Mouse (Mus musculus) CH12F3 (cell line): ENCODE measurements around the gene Dnah1.

Source experiments
- in situ Hi-C: fragments of 300-500 bp; cut with MboI; formaldehyde crosslinking; loops from 2 replicates; pipeline ENCODE4 v1.14.3; 2020; ENCODE audit warnings: low sequenced_read_pairs

The Dnah1 gene

DNA sequence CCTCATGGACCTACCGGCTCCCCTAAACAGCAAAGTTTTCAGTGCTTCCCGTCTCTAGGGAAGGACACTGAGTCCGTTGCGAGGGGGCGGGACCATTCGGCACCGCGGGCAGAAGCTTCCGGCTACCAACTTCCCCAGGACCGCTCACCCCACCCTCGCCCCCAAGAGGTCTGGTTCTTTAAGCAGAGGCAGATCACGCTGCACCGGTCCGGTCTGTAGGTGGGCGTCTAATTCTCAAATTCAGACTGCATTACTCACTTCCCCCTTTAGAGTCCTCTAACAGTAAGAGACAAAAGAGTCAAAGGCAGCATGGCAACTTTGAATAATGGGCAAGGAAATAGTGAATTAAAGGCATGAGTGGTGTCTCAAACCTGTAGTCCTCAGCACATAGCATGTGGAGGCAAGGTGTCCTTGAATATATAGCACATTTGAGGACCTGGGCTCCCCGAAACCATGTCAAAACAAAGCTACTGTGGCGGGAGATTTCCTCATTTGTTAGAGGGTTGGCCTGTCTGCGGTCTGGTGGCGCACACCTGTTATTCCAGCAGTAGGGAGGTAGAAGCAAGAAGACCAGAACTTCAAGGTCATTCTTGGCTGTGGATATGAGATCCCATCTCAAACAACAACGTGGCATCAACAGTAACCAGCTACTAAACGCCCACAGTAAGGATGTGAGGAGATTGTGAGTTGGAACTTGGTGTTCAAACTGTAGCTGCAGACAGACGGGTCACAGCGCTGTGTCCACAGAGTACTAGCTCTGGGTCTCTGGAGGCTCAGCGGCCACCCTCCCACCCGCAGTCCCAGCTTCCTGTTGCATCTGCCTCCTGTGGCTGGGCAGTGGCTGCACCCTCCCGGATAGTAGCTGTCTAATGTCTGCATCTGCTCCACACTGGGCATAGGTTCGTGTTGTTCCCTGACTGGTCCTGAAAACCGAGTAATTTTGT, at the start of gene Dnah1:
TSS of gene Dnah1 (minus strand) at position 48 of the 944 bp plus-strand sequence.
- in situ Hi-C loops: no loop called here

DNA sequence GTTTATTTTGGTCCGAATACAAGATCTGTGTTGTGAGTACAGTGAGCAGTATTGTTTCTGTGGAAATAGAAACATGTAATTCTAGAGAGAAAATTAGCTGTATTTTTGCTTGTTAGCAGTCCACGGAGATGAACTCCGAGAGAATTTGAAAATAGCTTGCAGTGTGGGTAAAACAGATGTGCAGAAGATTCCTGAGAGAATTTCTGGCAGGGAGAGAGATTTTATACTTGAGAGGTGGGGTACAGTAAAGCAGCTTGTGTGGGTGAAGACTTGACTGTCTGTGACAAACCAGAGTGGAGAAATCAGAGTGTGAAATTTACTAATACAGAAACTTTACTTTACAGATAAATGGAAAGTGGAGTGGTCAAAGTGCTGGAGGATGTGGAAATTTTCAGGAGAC, 45.7 kb upstream of the Dnah1 start:
- in situ Hi-C loops: no loop called here

DNA sequence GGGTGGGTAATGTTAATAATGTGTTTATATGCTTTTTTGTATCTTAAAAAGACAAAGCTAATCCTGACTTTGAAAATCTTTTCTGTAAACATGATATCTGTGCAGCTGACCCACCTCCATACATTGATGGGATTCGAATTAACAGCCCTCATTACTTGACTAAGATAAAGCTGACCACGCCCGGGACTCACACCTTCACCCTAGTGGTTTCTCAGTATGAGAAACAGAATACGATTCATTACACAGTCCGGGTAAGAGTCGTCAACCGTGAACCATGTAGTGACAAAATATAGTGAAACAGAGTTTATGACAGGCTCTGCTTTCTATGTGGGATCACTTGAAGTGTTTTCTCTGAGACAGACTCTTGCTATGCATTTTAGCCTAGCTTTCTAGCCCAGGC, 44.3 kb upstream of the Dnah1 start:
- in situ Hi-C loops: no loop called here

DNA sequence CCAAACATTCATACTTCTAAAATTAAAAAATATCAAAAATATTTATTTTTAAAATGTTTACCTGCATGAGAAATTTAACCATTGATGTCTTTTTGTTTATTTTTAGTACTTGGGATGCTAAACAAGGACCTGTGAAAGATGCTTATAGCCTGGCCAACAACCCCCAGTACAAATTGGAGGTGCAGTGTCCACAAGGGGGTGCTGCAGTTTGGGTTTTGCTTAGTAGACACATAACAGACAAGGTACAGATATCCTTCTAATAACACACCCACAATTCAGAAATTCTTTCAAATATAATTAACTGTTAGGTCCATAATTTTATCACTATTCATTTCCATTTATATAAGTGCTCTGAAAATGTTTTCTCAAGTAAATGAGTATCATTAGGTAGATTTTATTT, 41.7 kb upstream of the Dnah1 start:
- in situ Hi-C loops: no loop called here

DNA sequence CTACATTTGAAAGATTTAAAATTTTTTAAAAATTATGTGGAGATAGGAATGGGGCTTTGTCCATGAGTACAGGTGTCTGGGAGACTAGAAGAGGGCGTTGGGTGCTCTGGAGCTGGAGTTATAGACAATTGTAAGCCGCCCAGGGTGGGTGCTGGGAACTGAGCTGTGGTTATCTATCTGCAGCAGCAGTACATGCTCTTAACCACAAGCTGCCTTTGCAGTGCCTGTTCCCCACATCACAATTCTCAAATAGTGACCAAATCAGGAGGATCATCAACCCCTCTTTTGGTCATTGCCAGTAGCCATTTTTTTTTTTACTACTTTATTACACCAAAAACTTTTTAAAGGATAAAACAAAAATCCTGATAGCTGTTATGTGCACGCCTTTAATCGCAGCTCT, 40.9 kb upstream of the Dnah1 start:
- in situ Hi-C loops: no loop called here

DNA sequence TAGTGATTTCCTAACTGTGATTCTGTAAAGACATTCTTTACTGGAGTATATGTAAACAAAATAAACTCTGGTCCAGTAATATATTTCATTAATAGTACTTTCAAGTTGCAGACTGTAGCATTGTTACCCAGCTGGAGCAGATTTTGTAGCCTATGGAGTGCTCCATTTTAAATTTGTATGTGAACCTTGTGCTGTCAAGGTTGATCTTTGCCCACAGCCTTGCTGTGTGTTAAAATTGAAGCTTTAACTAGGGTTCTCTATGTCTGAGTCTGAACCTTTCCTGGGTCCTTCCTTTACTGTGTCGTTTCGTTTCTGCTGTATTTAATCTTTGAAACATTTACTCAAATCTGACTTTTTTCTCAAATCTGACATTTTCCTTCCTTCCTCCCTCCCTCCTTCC, 38.5 kb upstream of the Dnah1 start:
- in situ Hi-C loops: no loop called here

DNA sequence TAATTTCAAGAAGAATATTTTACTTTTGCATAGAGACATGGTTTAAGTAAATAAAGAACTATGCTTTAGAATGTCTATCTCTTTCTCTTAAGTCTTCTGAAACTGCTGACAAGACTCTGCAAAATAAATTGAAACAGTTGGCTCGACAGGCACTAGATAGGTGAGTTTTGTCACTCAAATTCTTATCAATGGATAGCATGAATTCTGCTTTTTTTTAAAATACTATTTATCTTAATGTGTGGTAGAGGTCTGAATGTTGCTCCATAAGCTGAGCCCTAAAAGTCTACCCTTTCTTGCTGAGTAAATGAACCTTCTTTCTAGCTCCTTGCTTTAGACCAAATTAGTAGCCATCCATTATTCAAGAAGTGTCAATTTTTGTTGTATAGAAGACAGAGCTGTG, 21.7 kb upstream of the Dnah1 start:
- in situ Hi-C loops: no loop called here

DNA sequence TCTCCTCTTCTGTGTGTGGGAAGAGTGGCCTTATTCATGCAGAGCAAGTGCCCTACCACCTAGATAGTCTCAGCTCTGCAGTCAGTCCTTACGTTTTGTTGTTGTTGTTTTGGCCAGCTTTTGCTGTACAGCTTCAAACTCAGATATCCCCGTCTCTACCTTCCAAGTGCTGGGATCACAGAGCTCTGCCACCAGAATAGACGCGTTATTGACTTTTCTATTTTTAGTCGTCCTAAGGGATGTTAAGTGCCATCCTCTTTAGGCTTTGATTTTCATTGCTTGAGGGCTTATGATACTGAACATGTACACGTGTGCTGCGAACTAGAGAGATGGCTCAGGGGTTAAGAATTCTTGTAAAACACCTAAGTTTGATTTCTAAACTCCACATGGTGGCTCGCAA, 19.5 kb upstream of the Dnah1 start:
- in situ Hi-C loops: no loop called here

DNA sequence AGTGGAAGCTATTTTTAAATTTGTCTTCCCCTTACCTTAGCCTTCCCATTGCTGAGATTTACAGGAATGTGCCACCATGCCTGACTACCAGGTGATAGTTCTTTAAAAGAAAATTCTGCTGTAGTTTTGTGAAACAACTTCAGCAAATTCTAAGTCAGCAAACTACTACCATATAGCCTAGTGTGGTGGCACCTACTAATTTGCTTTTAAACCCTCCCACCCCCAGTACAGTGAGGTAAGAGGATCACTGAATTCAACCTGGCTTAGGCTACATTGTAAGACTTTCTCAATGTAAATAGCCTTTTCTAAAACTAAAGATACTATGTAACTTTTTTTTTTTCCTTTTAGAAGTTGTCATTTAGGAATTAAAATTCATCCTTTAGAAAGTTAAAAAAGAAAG, 14.3 kb upstream of the Dnah1 start:
- in situ Hi-C loops: no loop called here

DNA sequence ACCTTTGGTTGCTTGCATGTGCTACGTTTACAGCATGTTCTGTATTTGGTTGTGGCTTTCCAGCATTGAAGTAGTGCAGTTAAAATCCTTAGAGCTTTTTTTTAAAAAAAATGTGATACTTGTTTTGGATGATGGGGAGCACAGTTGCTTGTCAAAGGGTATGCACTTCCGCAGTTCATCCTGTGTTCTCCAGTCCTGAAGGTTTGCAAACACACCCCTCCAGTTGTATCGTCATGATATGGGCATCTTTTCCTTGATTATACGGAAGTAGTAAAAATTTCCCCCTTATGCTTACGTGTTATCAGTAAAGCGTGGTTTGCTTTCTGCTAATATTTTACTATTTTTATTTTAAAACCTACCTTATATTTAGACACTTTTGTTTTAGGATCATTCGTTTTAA, 13.7 kb upstream of the Dnah1 start:
- in situ Hi-C loops: no loop called here

DNA sequence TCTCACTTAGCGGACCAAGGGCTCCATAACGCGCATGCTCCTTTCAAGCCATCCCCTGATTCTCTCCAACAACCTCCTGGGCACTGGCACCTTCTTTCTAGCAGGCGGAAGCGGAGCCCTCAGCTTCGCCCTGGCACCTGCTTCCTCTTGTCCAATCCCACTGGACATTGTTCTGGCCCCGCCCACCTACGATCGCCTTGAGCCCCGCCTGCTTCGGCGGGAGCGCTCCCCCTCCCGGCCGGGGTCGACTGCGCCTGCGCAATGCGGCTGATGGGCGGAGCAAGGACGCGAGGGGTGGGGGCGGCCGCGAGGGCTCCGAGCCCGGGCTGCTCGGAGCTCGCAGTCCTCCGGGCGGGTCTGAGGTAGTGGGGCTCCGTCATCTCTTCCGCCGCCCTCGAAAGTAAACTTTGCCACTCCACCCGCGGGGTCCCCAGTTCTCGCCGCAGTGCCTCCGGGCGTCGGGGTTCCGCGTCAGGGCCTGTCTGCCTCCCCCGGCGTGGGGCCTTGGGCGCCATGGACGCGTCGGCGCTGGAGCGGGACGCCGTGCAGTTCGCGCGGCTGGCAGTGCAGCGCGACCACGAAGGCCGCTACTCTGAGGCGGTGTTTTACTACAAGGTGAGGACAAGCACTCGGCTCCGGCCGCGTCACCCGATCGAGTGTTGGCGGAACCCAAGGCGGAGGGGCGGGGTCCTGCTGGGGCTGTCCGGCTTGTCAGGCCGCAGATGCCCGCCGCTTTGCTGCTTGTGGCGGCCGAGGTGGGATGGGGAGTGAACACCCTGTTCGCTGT, 12.9 kb upstream of the Dnah1 start, which contains the start of gene Capn7:
TSS of gene Capn7 (plus strand) at position 270 of the 787 bp plus-strand sequence.
- in situ Hi-C loops: no loop called here

DNA sequence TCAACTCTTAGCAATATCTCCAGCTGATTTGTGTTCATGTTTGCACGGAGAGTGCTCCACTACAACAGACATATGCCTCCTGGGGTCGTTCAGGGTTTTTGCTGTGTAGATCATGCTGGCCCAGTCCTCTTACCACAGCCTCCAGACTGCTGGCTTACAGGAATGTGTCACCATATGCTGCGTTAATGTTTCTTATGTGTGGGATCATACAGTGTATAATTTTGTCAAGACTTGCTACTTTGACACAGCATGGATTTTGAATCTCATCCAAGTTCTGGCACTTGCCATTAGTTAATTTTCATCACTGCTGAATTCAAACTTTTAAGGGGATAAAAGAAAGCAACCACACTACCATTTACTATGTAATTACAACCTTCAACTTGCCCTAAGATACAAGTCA, 12.1 kb upstream of the Dnah1 start:
- in situ Hi-C loops: no loop called here

DNA sequence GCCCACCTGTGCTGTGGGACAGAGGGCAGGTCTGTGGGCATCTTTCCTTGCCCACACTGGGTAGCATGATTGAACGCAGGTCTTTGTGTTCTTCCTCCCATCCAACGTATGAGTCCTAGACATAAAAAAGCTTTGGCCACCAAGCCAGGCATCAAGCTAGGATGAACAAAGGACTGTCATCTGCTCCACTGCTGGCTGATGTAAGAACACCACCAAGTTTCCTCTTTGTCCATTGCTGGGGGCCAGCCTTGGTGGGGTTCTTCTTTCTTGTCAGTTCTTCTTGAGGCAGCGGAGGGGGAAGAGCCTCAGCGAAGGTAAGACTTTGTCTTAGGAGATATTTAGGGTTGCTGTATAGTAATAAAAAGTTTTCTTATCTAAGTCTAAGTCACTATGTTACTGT, 7.3 kb upstream of the Dnah1 start:
- in situ Hi-C loops: no loop called here

DNA sequence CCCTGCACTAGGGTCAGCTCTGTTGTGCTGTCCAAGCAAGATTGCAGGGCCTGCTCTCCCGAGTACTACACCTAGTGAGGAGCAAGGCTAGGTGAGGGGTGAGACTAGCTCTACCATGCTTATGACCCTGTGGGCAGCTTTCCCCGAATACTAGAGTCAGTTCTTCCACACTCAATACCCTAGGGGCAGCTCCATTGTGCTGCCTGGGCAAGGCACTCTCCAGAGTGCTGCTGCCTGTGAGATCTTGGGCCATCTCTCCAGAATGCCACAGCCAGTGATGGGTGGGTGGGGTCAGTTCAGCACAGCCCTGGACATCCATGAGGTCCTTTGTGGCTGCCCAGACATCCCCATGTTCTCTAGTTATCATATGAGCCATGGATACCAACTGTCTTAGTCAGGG, 6.0 kb upstream of the Dnah1 start:
- in situ Hi-C loops: loop anchor here (5.0 kb wide), 1 partner anchor 57 kb away; no protein-coding TSS in a partner anchor

DNA sequence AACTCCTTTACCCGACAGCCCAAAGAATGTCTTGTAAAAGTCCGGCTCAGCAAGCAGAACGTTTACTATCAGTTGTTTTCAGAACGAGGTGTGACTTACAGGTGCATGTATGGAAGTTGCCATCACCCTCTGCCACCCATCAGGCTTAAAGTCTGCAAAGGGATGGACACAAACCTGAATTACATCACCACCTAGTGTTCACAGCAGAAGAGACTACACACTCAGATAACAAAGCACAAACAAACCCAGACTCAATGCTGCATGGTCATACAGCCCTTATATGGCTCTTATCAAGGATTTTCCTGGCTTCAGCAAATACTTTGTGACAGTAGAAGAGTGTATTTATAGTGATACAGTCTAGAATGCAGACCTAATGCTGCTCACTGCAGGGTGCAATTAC, 4.0 kb upstream of the Dnah1 start:
- in situ Hi-C loops: loop anchor here (5.0 kb wide), 1 partner anchor 55 kb away; no protein-coding TSS in a partner anchor

DNA sequence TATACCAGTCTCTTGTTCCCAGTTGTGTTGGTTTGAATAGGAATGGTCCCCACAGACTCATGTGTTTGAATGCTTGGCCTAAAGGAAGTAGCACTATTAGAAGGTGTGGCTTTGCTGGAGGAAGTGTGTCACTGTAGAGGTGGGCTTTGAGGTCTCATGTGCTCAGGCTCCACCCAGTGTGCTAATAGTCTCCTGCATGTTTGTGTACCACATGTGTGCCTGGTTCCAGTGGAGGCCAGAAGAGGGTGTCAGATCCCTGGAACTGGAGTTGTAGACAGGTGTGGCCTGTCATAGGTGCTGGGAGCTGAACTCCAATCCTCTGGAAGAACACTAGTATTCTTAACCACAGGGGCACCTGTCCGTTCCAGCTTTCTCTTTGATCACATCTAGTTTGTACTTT, 3.5 kb upstream of the Dnah1 start:
- in situ Hi-C loops: loop anchor here (5.0 kb wide), 1 partner anchor 55 kb away; no protein-coding TSS in a partner anchor

DNA sequence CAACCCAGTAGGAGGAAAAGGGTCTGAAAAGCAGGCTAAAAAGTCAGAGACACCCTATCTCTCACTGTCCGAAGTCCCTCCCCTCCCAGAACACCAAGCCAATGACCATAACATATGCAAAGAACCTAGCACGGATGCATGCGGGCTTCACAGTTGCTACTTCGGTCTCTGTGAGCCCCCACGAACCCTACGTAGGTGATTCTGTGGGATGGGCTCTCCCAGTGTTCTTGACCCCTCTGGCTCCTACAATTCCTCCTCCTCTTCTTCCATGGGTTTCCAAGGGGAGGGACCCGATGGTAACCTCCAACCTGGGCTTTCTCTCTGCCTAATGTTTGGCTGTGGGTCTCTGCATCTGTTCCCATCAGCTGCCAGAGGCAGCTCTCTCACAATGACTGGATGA, 3.1 kb upstream of the Dnah1 start:
- in situ Hi-C loops: loop anchor here (5.0 kb wide), 1 partner anchor 54 kb away; no protein-coding TSS in a partner anchor

DNA sequence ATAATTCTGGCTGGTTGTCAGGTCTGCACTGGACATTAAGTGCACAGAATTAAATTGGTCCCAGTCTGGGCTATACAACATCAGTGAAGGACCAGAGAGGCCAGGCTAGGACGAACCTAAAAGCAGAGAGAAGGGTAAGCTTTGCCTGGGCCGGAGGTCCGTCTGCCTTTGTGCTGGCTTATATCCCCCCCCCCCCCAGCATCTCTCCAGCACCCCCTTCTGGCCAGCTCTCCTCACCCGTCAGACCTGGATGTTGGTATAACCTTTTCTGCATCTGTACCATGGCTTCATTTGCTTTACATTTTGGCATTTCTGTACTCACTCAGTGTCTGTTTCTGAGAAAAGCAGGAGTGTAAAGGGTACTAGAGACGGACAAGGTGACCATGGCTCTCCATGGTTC, 1.9 kb upstream of the Dnah1 start:
- in situ Hi-C loops: loop anchor here (5.0 kb wide), 1 partner anchor 53 kb away; no protein-coding TSS in a partner anchor

DNA sequence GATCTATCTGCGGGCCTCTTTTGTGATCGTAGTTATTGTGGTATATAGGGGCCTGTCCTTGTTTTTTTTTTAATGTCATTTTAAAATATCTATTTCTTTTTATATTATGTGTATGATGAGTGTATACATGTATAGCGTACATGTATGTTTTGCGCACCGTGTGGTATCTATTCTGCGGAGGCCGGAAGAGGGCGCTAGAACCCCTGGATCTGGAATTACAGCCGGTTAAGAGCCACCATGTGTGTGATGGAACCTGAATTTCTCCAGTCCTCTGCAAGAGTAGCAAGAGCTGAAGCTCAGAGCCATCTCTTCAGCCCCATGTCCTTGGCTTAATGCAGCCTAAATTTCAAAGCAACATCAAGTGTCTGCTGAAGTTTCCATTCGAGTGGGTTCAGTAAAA, 1.2 kb upstream of the Dnah1 start:
- in situ Hi-C loops: loop anchor here (5.0 kb wide), 1 partner anchor 53 kb away; no protein-coding TSS in a partner anchor

DNA sequence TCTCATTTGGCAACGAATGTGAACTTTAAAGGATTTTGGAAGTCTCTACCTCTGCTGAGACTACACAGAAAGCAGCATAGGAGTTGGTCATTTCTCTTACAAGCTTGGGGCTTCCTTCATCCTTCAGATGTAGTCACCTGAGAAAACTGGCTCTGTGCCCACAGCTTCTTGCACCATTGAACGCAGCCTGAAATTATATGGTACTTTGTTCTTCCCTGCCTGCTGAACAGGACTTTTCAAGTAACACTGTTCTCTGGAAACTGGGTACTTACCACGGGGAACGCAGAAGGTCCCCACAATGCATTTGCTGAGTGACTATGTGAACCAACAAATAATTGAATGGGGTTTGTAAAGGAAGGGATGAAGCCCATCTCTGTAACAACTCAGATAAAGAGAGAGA, 507 bp downstream of the Dnah1 start:
- in situ Hi-C loops: no loop called here

DNA sequence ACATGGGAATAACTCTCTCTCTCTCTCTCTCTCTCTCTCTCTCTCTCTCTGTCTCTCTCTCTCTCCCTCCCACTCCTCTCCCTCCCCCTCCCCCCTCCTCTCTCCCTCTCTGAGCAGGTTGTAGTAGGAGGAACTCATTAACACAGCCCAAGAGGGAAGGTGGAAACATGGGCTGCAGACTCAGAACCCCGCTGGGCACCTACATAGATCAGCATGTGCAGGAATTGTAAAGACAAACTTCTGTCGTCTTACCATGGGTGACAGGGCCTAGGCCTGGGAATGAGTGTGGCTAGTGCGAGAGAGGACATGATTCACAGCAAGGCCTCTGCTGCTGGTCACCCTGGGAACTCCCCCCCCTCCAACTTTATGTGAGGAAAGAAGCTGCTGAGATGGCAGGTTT, 1.5 kb downstream of the Dnah1 start:
- in situ Hi-C loops: no loop called here

DNA sequence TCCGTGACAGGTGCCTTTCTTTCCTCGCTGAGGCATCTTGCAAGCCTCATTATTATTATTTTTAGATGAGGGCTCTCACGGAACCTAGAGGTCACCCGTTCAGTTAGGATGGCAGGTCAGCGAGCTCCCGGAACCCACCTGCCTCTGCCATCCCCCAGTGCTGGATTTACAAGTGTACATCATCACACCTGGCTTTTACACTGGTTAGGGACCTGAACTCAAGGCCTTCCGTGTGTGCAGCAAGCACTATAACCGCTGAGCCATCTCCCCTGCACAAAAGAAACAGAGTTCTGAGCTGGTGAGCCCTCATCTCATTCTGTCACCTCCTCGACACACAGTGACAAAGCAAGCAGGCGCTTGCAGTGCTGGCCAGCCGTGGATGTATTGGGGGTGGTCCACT, 2.5 kb downstream of the Dnah1 start:
- in situ Hi-C loops: no loop called here
